Mouse (Mus musculus): ENCODE data around the gene Sptbn4. TPM values are rescaled to one million over a fixed set of nuclear protein-coding genes. Genes with fewer than 3 reads are reported as not detected.

Gene Sptbn4
- polyA plus RNA-seq, 1 experiment: 0.48 TPM

GRCm38 (mm10) chr7:27339519-27339918 lies 108.0 kb downstream of the Sptbn4 start:
- Histone ChIP-seq H3K4me1 (ENCODE audit: control insufficient read depth, insufficient read depth, low read length) (peaks cover 6% of the 10 kb centered on the region), H3K4me3 (ENCODE audit: insufficient read depth, low read length) (no peak overlapping the region), H3K27ac (ENCODE audit: insufficient read depth, low read depth, low read length) (no peak overlapping the region)
- TF ChIP-seq CTCF (IDR thresholded peaks at IDR 0.05; ENCODE audit: low read depth, low read length) (no peak), POLR2A (IDR thresholded peaks at IDR 0.05; ENCODE audit: borderline replicate concordance, low read depth, low read length) (no peak)

GRCm38 (mm10) chr7:27339114-27339513 lies 108.4 kb downstream of the Sptbn4 start:
- no peak overlapping the region for H3K4me3 ChIP-seq (ENCODE audit: insufficient read depth, low read length)
- H3K27ac ChIP-seq (ENCODE audit: insufficient read depth, low read depth, low read length): no peak overlapping the region
- H3K4me1 ChIP-seq (ENCODE audit: control insufficient read depth, insufficient read depth, low read length): peaks cover 6% of the 10 kb centered on the region
- TF ChIP-seq POLR2A (IDR thresholded peaks at IDR 0.05; ENCODE audit: borderline replicate concordance, low read depth, low read length) (no peak), CTCF (IDR thresholded peaks at IDR 0.05; ENCODE audit: low read depth, low read length) (no peak)

GRCm38 (mm10) chr7:27337175-27337853 lies 110.2 kb downstream of the Sptbn4 start, which contains the start of gene Ltbp4:
Gene Ltbp4 (minus strand): TSS chr7:27337692.
- Histone ChIP-seq H3K4me3 (ENCODE audit: insufficient read depth, low read length) (0 out of 2 replicates have a peak within 1 kb of the TSS, but pooled peaks have one; percentile 6), H3K27ac (ENCODE audit: insufficient read depth, low read depth, low read length) (no peak within 1 kb of the TSS), H3K4me1 (ENCODE audit: control insufficient read depth, insufficient read depth, low read length) (no peaks in the 10 kb centered on the region)
- TF ChIP-seq CTCF (IDR thresholded peaks at IDR 0.05; ENCODE audit: low read depth, low read length): no peak
- no peak for TF ChIP-seq POLR2A (IDR thresholded peaks at IDR 0.05; ENCODE audit: borderline replicate concordance, low read depth, low read length)

DNA sequence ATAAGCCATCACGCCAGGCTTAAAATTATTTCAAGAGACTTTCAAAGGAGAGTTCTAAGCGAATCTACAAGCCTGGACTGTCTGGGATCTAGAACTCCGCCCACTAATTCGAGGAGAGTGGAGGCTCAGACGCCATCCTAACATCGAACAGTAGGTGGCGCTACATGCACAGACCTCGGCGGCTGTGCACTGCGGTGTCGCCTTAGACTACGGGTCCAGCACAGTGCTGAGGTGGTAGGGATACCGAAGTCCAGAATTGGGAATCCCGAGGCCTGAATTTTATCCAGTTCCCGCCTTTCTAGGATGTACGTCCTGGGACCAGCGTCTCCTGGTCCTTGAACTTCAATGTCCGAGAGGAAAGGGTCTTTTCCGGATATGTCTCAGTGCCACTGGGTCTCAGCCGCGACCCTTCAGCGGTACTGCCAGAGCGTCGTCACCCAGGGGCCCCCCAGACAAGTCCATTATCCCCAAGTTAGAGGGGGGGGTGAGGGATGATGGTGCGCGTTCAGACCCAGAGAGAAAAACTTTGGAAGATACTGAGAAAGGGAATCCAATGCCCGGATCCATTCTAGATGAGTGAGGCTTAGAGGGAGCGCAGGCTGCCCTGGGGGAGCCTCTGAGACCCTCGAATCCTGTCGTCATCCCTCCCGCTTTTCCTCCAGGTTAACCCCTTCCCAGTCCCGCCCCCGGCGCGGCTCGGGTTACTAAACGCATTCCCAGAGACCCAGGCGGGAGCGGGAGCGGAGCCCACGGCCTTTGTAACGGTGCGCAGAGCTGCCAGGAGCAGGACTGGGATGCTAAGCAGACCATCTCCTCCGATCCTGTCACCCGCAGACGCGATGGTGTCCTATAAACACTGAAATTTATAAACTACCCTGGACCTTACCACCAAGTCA lies 111.3 kb downstream of the Sptbn4 start:
- no peak for TF ChIP-seq POLR2A (IDR thresholded peaks at IDR 0.05; ENCODE audit: borderline replicate concordance, low read depth, low read length)
- peak; percentile 75 for TF ChIP-seq CTCF (IDR thresholded peaks at IDR 0.05; ENCODE audit: low read depth, low read length)

GRCm38 (mm10) chr7:27335011-27335720 lies 112.3 kb downstream of the Sptbn4 start:
- TF ChIP-seq POLR2A (IDR thresholded peaks at IDR 0.05; ENCODE audit: borderline replicate concordance, low read depth, low read length): no peak
- no peak for TF ChIP-seq CTCF (IDR thresholded peaks at IDR 0.05; ENCODE audit: low read depth, low read length)
- Histone ChIP-seq H3K27ac (ENCODE audit: insufficient read depth, low read depth, low read length) (no peak overlapping the region), H3K4me1 (ENCODE audit: control insufficient read depth, insufficient read depth, low read length) (peaks cover 10% of the 10 kb centered on the region; the same call in 1 of the 2 replicates), H3K4me3 (ENCODE audit: insufficient read depth, low read length) (no peak overlapping the region)

More for the DNA sequence above, 111.3 kb downstream of the Sptbn4 start:
- Histone ChIP-seq H3K4me3 (ENCODE audit: insufficient read depth, low read length) (no peak overlapping the region), H3K27ac (ENCODE audit: insufficient read depth, low read depth, low read length) (no peak overlapping the region), H3K4me1 (ENCODE audit: control insufficient read depth, insufficient read depth, low read length) (peaks cover 9% of the 10 kb centered on the region; the same call in 1 of the 2 replicates)

DNA sequence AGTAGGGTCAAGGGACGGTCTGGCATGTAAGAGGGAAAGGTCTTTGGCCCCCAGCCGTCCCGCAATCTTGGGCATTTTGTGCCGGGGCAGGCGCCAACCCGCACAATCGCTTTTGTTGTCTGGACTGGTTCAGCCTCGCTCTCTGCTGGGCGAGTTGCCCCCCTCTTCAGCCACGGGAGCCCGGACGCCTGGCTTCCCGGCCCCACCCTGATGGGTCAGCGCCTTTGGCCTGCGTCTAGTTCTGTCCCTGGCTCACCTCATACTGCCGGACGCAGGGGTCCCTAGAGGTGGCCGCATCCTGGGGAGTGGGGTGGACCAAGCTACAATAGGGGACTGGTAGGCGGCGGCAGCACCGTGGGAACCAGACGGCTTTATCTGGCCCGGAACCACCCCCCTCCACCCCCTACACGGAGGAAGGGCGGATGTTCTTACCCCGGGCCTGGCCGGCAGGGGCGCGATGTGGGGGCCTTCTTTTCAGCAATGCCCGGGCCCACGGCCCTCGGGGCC lies 113.0 kb downstream of the Sptbn4 start:
- Histone ChIP-seq H3K4me3 (ENCODE audit: insufficient read depth, low read length) (no peak overlapping the region), H3K27ac (ENCODE audit: insufficient read depth, low read depth, low read length) (no peak overlapping the region), H3K4me1 (ENCODE audit: control insufficient read depth, insufficient read depth, low read length) (peaks cover 12% of the 10 kb centered on the region)
- TF ChIP-seq POLR2A (IDR thresholded peaks at IDR 0.05; ENCODE audit: borderline replicate concordance, low read depth, low read length) (no peak), CTCF (IDR thresholded peaks at IDR 0.05; ENCODE audit: low read depth, low read length) (no peak)

DNA sequence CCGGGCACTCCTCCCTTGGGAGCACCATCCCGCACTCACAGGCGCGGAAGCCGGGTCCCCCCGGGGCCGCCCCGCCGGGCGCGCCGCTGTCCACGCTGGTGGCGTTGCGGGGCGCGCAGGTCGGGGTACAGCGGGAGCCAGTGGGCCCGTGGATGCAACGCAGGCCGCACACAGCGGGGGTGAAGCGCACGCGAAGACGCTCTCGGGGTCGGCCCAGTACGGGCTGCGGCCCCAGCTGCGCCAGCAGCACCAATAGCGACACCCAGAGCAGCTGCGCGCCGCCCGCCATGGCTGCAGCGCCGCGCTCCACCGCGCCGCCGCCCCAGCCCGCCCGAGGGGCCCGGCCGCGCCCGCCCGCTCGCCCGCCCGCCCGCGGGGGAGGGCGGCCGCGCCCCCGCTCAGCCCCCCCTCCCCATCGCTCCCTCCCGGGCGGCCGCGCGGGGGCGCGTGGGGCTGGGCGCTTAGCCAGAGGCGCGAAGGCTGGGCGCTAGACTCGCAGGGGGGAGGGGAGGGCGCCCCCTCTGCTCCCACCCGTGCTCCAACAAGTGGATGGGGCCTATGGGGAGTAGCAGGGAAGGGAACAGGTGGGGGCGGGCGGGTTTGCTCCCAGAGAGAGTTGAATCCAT lies 114.1 kb downstream of the Sptbn4 start:
- H3K4me3 ChIP-seq (ENCODE audit: insufficient read depth, low read length): peak overlapping the region; percentile 32
- peaks cover 14% of the 10 kb centered on the region for H3K4me1 ChIP-seq (ENCODE audit: control insufficient read depth, insufficient read depth, low read length)
- no peak overlapping the region for H3K27ac ChIP-seq (ENCODE audit: insufficient read depth, low read depth, low read length)
- TF ChIP-seq POLR2A (IDR thresholded peaks at IDR 0.05; ENCODE audit: borderline replicate concordance, low read depth, low read length) (no peak), CTCF (IDR thresholded peaks at IDR 0.05; ENCODE audit: low read depth, low read length) (no peak)

DNA sequence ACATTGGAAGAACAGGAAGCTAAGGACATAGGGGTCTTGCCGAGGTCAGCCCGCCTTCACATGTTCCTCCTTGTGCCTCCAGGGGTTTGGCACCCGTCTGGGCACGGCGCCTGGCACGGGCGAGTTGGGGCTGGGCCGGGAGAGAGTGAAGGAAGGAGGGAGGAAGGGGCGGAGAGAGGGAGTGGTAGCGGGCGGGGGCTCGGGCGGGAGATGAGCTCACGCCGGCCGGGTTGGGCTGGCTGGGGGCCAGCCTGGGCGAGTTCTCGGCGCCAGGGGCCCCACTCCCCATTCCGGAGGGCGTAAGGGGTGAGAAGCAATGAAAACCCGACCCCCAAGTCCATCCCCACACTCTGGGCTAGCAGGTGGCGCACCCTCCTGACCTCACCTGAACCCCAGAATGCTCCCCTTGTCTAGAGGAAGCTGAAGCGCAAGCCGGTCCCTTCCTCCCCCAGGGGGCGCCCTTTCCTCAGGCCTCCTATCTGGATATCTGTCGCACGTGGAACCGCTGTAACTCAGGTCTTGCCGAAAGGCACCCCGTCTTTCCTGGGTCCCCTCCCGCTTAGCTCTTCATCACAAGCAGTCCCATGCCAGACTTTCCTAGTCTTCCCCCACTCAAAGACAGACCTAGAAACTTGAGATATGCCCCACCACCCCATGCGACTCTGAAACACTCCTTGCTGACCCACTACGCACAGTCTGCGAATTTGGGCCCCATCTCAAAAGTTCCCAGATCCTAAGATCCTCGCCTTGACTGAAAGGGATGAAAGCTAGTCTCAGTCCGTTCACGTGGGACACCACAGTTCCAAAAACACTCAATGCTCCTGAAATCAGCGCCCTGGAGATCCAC lies 114.9 kb downstream of the Sptbn4 start:
- TF ChIP-seq POLR2A (IDR thresholded peaks at IDR 0.05; ENCODE audit: borderline replicate concordance, low read depth, low read length) (no peak), CTCF (IDR thresholded peaks at IDR 0.05; ENCODE audit: low read depth, low read length) (peak; percentile 97)
- Histone ChIP-seq H3K4me3 (ENCODE audit: insufficient read depth, low read length) (peak overlapping the region; percentile 32), H3K27ac (ENCODE audit: insufficient read depth, low read depth, low read length) (no peak overlapping the region), H3K4me1 (ENCODE audit: control insufficient read depth, insufficient read depth, low read length) (peaks cover 14% of the 10 kb centered on the region)
